Mouse (Mus musculus) stomach, postnatal 0 days (tissue): ENCODE data around the gene Pmf1.

Experiments used
- CTCF ChIP-seq: IDR thresholded peaks from 2 replicates; pipeline ENCODE4 v1.5.1; 2016; ENCODE audit warnings: antibody characterized with exemption, low read depth, mild to moderate bottlenecking, moderate library complexity
- EP300 ChIP-seq: optimal IDR thresholded peaks from 2 replicates; pipeline ENCODE3; 2016; ENCODE audit warnings: antibody characterized with exemption

DNA sequence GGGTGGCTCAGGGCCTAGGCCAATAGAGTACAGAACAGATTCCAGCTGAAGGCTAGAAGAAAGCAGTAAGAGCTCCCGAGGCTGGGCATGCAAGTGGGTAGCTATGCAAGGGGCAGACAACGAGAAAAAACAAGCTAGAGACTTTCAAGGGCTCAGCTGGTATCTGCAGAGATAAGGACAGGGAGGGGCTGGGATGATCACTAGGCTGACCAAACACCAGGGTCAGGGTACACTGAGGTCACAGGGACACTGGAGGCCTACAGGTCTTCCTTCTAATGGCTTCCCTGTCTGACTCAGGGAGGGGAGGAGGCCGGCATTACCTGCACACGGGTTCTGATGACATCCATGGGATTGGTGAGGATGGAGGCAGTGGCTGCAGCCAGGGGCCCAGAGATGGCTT lies 5.5 kb upstream of the Pmf1 start:
- TF ChIP-seq CTCF (no peak), EP300 (no peak)
